Comparison of ENCODE assay signal across 10 mouse cellular contexts in genomic region chr1:63252351-63253209, GRCm38 (mm10). TPM values are rescaled to one million over a fixed set of nuclear protein-coding genes. Genes with fewer than 3 reads are reported as not detected.
DNase-seq lines count a peak whose midpoint lies in the region; ATAC-seq and TF ChIP-seq lines count a peak whose summit lies in the region.
"Had no signal": no experiment of that assay in that cellular context is flagged by ENCODE, and none has a peak within 500 bp of the region (broad histone marks: within the 10 kb centered on the region; RNA-seq: fewer than 3 reads in every experiment).

No protein-coding gene starts in this region.

- WGBS in liver, postnatal 0 days (ENCODE audit: insufficient replicate concordance) = 34% methylated on average over 24 of the region's 24 CpGs
- 41% methylated on average over 24 of the region's 24 CpGs for WGBS in liver, embryonic 12.5 days (ENCODE audit: insufficient replicate concordance)
- WGBS in limb, embryonic 15.5 days = 39% methylated on average over 24 of the region's 24 CpGs

- H3K27me3 ChIP-seq in liver, postnatal 0 days (ENCODE audit: insufficient read depth, low read length) = peaks cover 79% of the 10 kb centered on the region
- peaks cover 99% of the 10 kb centered on the region for H3K27me3 ChIP-seq in liver, embryonic 12.5 days (replicated peaks)
- H3K27me3 ChIP-seq in limb, embryonic 15.5 days = peaks cover 87% of the 10 kb centered on the region

- peak; percentile 38 for TF ChIP-seq CTCF in liver, postnatal 0 days (IDR thresholded peaks at IDR 0.05; ENCODE audit: low read depth)

- H3K4me2 ChIP-seq in liver, postnatal 0 days (ENCODE audit: low read depth, low read length) = no peak overlapping the region
- no peak overlapping the region for H3K4me2 ChIP-seq in liver, embryonic 12.5 days
- no peak overlapping the region for H3K4me2 ChIP-seq in limb, embryonic 15.5 days

- no peak overlapping the region for H3K27ac ChIP-seq in liver, postnatal 0 days (ENCODE audit: low read depth)
- no peak overlapping the region for H3K27ac ChIP-seq in liver, embryonic 12.5 days
- no peak overlapping the region for H3K27ac ChIP-seq in limb, embryonic 15.5 days

- no peaks in the 10 kb centered on the region for H3K36me3 ChIP-seq in liver, postnatal 0 days (replicated peaks; ENCODE audit: insufficient read depth, low read length)
- H3K36me3 ChIP-seq in liver, embryonic 12.5 days = no peaks in the 10 kb centered on the region
- H3K36me3 ChIP-seq in limb, embryonic 15.5 days = no peaks in the 10 kb centered on the region

- no peak for TF ChIP-seq EP300 in liver, postnatal 0 days (IDR thresholded peaks at IDR 0.05; ENCODE audit: low read depth)

- no peaks in the 10 kb centered on the region for H3K9me3 ChIP-seq in liver, postnatal 0 days (ENCODE audit: low read length)
- H3K9me3 ChIP-seq in liver, embryonic 12.5 days (replicated peaks) = no peaks in the 10 kb centered on the region
- no peaks in the 10 kb centered on the region for H3K9me3 ChIP-seq in limb, embryonic 15.5 days

- H3K4me1 ChIP-seq in liver, postnatal 0 days (ENCODE audit: insufficient read depth) = no peaks in the 10 kb centered on the region
- H3K4me1 ChIP-seq in liver, embryonic 12.5 days = no peaks in the 10 kb centered on the region
- peaks cover 9% of the 10 kb centered on the region; the same call in 1 of the 2 replicates for H3K4me1 ChIP-seq in limb, embryonic 15.5 days

- DNase-seq in frontal cortex, postnatal 10 days (ENCODE audit: low spot score in 2 of 2) = no peak
- DNase-seq in liver, postnatal 0 days = no peak
- DNase-seq in adrenal gland, adult 18-20 months (ENCODE audit: low spot score in 2 of 2) = no peak
- DNase-seq in layer of hippocampus, adult 9-10 months (ENCODE audit: low spot score) = no peak
- no peak for DNase-seq in frontal cortex, postnatal 25 days (ENCODE audit: low spot score in 2 of 2)

- ATAC-seq in frontal cortex, adult (ENCODE audit: low TSS enrichment) = peak; percentile 69; the same call in 1 of the 2 replicates
- no peak for ATAC-seq in liver, postnatal 0 days
- ATAC-seq in liver, embryonic 12.5 days = no peak
- ATAC-seq in limb, embryonic 15.5 days (ENCODE audit: insufficient number of reproducible peaks, low FRiP score, low TSS enrichment, low read depth) = peak; percentile 44; the same call in 1 of the 2 replicates

- H3K4me3 ChIP-seq in liver, postnatal 0 days (ENCODE audit: low read depth, low read length) = no peak overlapping the region
- H3K4me3 ChIP-seq in liver, embryonic 12.5 days = no peak overlapping the region
- no peak overlapping the region for H3K4me3 ChIP-seq in limb, embryonic 15.5 days
- H3K4me3 ChIP-seq: megakaryocyte, embryonic 14.5 days had no signal

- no peak overlapping the region for H3K9ac ChIP-seq in liver, postnatal 0 days (replicated peaks)
- no peak overlapping the region for H3K9ac ChIP-seq in liver, embryonic 12.5 days
- H3K9ac ChIP-seq in limb, embryonic 15.5 days = no peak overlapping the region

RNA-seq across cellular contexts. Expression of gene Zdbf2, which starts 20.5 kb away (rescaled TPM):
- polyA plus RNA-seq in liver, postnatal 0 days (2015; fragmentation: Nextera tagmentation; extraction: Ambion mirVana) = 0.25 and 0.54 TPM in 2 replicates
- 1.6 and 1.7 TPM in 2 replicates for polyA plus RNA-seq in liver, embryonic 12.5 days (2016; fragmentation: Nextera tagmentation; extraction: Ambion mirVana)
- 13.0 and 19.3 TPM in 2 replicates for polyA plus RNA-seq in limb, embryonic 15.5 days (2015; fragmentation: Nextera tagmentation; extraction: Ambion mirVana)
- 10 to 100 TPM; 10.8 to 23.1 TPM for total RNA-seq in adrenal gland, adult 18-20 months (2021)
- polyA plus RNA-seq: small intestine, adult 2 months had no signal

RNA-seq across cellular contexts. Expression of gene Gpr1, which starts 38.2 kb away (rescaled TPM):
- polyA plus RNA-seq in liver, postnatal 0 days (2015; fragmentation: Nextera tagmentation; extraction: Ambion mirVana) = 0.05 TPM in 1 of 2 replicates, not detected in the other
- polyA plus RNA-seq in liver, embryonic 12.5 days (2016; fragmentation: Nextera tagmentation; extraction: Ambion mirVana) = 0.08 TPM in 1 of 2 replicates, not detected in the other
- 0.17 and 0.63 TPM in 2 replicates for polyA plus RNA-seq in limb, embryonic 15.5 days (2015; fragmentation: Nextera tagmentation; extraction: Ambion mirVana)
- total RNA-seq in adrenal gland, adult 18-20 months (2021) = under 1 TPM; 0.26 to 0.43 TPM
- polyA plus RNA-seq: small intestine, adult 2 months had no signal

Comparison
In these comparisons a context has a peak if more than half of its experiments do, and no peak if none do; other contexts are left out.
1. ATAC-seq: peak in frontal cortex, adult (single experiment) and limb, embryonic 15.5 days (single experiment); none in liver, postnatal 0 days (single experiment) and liver, embryonic 12.5 days (single experiment).